Mouse (Mus musculus) layer of hippocampus, adult 18-20 months (tissue): ENCODE results near the gene Mylip. TPM values are rescaled to one million over a fixed set of nuclear protein-coding genes. Genes with fewer than 3 reads are reported as not detected.

Experiments
- total RNA-seq, 2 experiments: library from RNA; stranded (reverse); gene quantifications; 2 replicates each; pipeline ENCODE4 v1.2.3; 2021

Mylip gene
- total RNA-seq, 2 experiments from 2014 or later, result 17.4 to 21.5 TPM

Other genes starting within 250 kb of the Mylip start
- 10 to 100 TPM; 67.0 to 69.7 TPM for gene Gmpr, start 117.7 kb downstream of the Mylip start, total RNA-seq